Mouse (Mus musculus) thymus, adult 2 months (tissue): ENCODE results near the gene Ap4m1.
A peak's percentile ranks its signal among the peaks of the same experiment; 100 is the strongest.

Experiments
- CTCF ChIP-seq: fragments of 200-500 bp; IDR thresholded peaks from 2 replicates; pipeline ENCODE4 v1.5.1; 2012; ENCODE audit warnings: mild to moderate bottlenecking, control low read depth, low read length, moderate library complexity, borderline replicate concordance; ENCODE audit not compliant: control insufficient read depth, poor library complexity, insufficient read depth; ENCODE audit errors: extremely low read depth
- POLR2A ChIP-seq: fragments of 200-500 bp; IDR thresholded peaks from 2 replicates; pipeline ENCODE4 v1.6.1; 2012; ENCODE audit warnings: mild to moderate bottlenecking, low read length, control low read depth, moderate library complexity; ENCODE audit not compliant: control insufficient read depth, poor library complexity, insufficient read depth; ENCODE audit errors: extremely low read depth

DNA sequence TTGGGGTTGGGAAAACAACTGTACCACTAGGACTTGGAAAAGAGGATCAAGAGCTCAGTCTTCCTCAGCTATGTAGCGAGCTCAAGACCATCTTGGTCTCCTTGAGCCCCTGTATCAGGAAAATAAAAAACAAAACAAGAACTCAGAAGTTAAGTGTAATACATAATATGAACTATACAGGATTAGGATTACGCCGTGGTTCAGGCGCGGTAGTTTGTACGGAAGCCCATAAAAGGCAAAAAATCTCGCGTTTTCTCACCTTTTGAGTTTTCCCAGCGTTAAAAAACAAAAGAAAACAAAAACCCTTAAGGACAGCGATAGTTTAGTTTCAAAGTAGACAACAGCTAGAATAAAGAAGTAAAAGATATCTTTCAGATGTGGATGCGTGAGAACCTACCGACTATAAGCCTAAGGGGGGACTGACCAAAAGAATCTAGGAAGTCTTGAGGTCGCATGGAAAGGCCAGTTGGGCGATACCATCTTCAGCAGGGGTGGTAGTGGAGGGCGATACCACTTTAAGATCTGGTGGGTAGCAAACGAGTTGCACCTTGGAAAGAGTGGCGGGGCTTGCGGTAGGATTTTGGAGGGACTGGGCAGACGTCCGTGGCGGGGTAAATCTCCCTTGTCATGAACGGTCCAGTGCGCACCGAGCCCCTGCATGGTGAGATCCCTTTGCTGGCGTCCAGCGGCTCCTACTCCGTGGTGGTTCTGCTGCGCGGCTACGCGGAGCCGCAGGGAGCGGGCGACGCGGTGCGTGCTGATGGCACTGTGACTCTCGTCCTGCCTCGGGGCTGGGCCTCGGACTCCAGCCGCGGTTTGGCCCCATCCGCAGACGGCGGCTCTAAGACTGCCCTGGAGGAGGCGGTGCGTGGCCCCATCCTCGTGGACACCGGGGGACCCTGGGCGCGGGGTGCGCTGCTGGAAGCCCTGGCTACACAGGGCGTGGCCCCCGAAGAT lies 22.2 kb downstream of the Ap4m1 start, which contains the start of gene Mblac1:
- TF ChIP-seq CTCF (0 out of 2 replicates have a peak, but pooled peaks have one; percentile 60), POLR2A (peak; percentile 17; the same call in 1 of the 2 replicates)
